Mouse (Mus musculus): ENCODE results near the gene Zcchc2.

GRCm38 (mm10) chr1:105990911-105991761 lies 930 bp downstream of the Zcchc2 start:
- peak; percentile 8; the same call in 1 of the 2 replicates for TF ChIP-seq CTCF (IDR thresholded peaks at IDR 0.05)
- no peak for TF ChIP-seq POLR2A (IDR thresholded peaks at IDR 0.05; ENCODE audit: insufficient read depth, low read depth, low read length)
- TF ChIP-seq EP300 (IDR thresholded peaks at IDR 0.05; ENCODE audit: insufficient read depth, low read depth, low read length), result no peak

All from heart, adult 2 months (tissue).